Mouse (Mus musculus) cerebellum, adult 9-11 months (tissue): ENCODE measurements around the gene Vgf.

Experiments
- DNase-seq: peaks from one replicate; pipeline ENCODE4 v3.0.0; 2022

The Vgf gene

GRCm38 (mm10) chr5:137026092-137026491, at the start of gene Vgf:
Gene Vgf (plus strand): TSS chr5:137026392.
- no peak for DNase-seq

GRCm38 (mm10) chr5:136977769-136978168, 48.4 kb upstream of the Vgf start:
- DNase-seq, result no peak

GRCm38 (mm10) chr5:136979762-136980161, 46.4 kb upstream of the Vgf start:
- DNase-seq, result no peak

GRCm38 (mm10) chr5:136980974-136981373, 45.2 kb upstream of the Vgf start:
- DNase-seq, result no peak

GRCm38 (mm10) chr5:136982338-136982930, 43.8 kb upstream of the Vgf start:
- peak; percentile 39 for DNase-seq

- no peak for DNase-seq
These were observed 41.4 kb upstream of the Vgf start for GRCm38 (mm10) chr5:136984828-136985227.

GRCm38 (mm10) chr5:136986695-136987137, 39.5 kb upstream of the Vgf start, which contains the start of gene Plod3:
Gene Plod3 (plus strand): TSS chr5:136987019.
- peak; percentile 98 for DNase-seq

GRCm38 (mm10) chr5:136987138-136987933, 38.9 kb upstream of the Vgf start:
- peak; percentile 89 for DNase-seq

GRCm38 (mm10) chr5:136987934-136988271, 38.3 kb upstream of the Vgf start, which contains the start of gene Znhit1:
Gene Znhit1 (minus strand): TSS chr5:136988021.
- no peak for DNase-seq

- DNase-seq, result peak; percentile 60
These were observed 37.8 kb upstream of the Vgf start for GRCm38 (mm10) chr5:136988420-136988819.

GRCm38 (mm10) chr5:136989801-136990200, 36.4 kb upstream of the Vgf start:
- peak; percentile 45 for DNase-seq

GRCm38 (mm10) chr5:136999449-136999848, 26.7 kb upstream of the Vgf start:
- no peak for DNase-seq

- DNase-seq, result no peak
These were observed 25.6 kb upstream of the Vgf start for GRCm38 (mm10) chr5:137000612-137001011.

GRCm38 (mm10) chr5:137007276-137007675, 18.9 kb upstream of the Vgf start:
- no peak for DNase-seq

- DNase-seq, result no peak
These were observed 16.2 kb upstream of the Vgf start for GRCm38 (mm10) chr5:137009988-137010387.

- DNase-seq, result no peak
These were observed 13.7 kb upstream of the Vgf start for GRCm38 (mm10) chr5:137012401-137012950.

GRCm38 (mm10) chr5:137015913-137016312, 10.3 kb upstream of the Vgf start:
- no peak for DNase-seq

- DNase-seq, result no peak
These were observed 1.9 kb upstream of the Vgf start for GRCm38 (mm10) chr5:137024318-137024717.

GRCm38 (mm10) chr5:137025132-137025531, 1.1 kb upstream of the Vgf start:
- DNase-seq, result peak; percentile 53

- no peak for DNase-seq
These were observed 2.5 kb downstream of the Vgf start for GRCm38 (mm10) chr5:137028561-137029272.

GRCm38 (mm10) chr5:137029273-137029585, 3.0 kb downstream of the Vgf start:
- no peak for DNase-seq

GRCm38 (mm10) chr5:137029643-137030415, 3.6 kb downstream of the Vgf start:
- DNase-seq, result peak; percentile 93

GRCm38 (mm10) chr5:137030416-137030810, 4.2 kb downstream of the Vgf start:
- no peak for DNase-seq
